Mouse (Mus musculus) skeletal muscle tissue, adult 2 months (tissue): Measurements from ENCODE around the gene Otulin.

ENCODE experiments used
- DNase-seq: peaks from one replicate; pipeline ENCODE4 v3.0.0-alpha.2; 2012; ENCODE audit warnings: low read depth, low spot score

Otulin gene

GRCm38 (mm10) chr15:27616159-27616558 lies 14.3 kb downstream of the Otulin start:
- DNase-seq: peak; percentile 79

- DNase-seq: no peak
These were observed 17.2 kb downstream of the Otulin start for GRCm38 (mm10) chr15:27613255-27613654.

- peak; percentile 70 for DNase-seq
These were observed 17.8 kb downstream of the Otulin start for GRCm38 (mm10) chr15:27612533-27613221.

GRCm38 (mm10) chr15:27609554-27609953 lies 20.9 kb downstream of the Otulin start:
- no peak for DNase-seq

- no peak for DNase-seq
These were observed 25.2 kb downstream of the Otulin start for GRCm38 (mm10) chr15:27605252-27605651.

- DNase-seq: no peak
These were observed 25.9 kb downstream of the Otulin start for GRCm38 (mm10) chr15:27604558-27604957.

GRCm38 (mm10) chr15:27600524-27600923 lies 30.0 kb downstream of the Otulin start:
- no peak for DNase-seq

GRCm38 (mm10) chr15:27598786-27599385 lies 31.6 kb downstream of the Otulin start:
- DNase-seq: no peak

- DNase-seq: no peak
These were observed 33.0 kb downstream of the Otulin start for GRCm38 (mm10) chr15:27597516-27597915.

- peak; percentile 66 for DNase-seq
These were observed 33.9 kb downstream of the Otulin start for GRCm38 (mm10) chr15:27596463-27597140.

- no peak for DNase-seq
These were observed 34.9 kb downstream of the Otulin start for GRCm38 (mm10) chr15:27595560-27595959.

- DNase-seq: no peak
These were observed 35.5 kb downstream of the Otulin start for GRCm38 (mm10) chr15:27594973-27595372.

GRCm38 (mm10) chr15:27593717-27594116 lies 36.8 kb downstream of the Otulin start:
- no peak for DNase-seq

- DNase-seq: no peak
These were observed 37.7 kb downstream of the Otulin start for GRCm38 (mm10) chr15:27592620-27593320.

GRCm38 (mm10) chr15:27590812-27591211 lies 39.7 kb downstream of the Otulin start:
- no peak for DNase-seq

- DNase-seq: no peak
These were observed 42.2 kb downstream of the Otulin start for GRCm38 (mm10) chr15:27588087-27588826.

- no peak for DNase-seq
These were observed 44.4 kb downstream of the Otulin start for GRCm38 (mm10) chr15:27586093-27586480.

GRCm38 (mm10) chr15:27585466-27586092 lies 44.9 kb downstream of the Otulin start:
- DNase-seq: no peak

GRCm38 (mm10) chr15:27583620-27584019 lies 46.9 kb downstream of the Otulin start:
- no peak for DNase-seq

GRCm38 (mm10) chr15:27583042-27583441 lies 47.5 kb downstream of the Otulin start:
- DNase-seq: peak; percentile 66

GRCm38 (mm10) chr15:27582428-27582827 lies 48.1 kb downstream of the Otulin start:
- DNase-seq: no peak
